Mouse (Mus musculus) brain, embryonic 14.5 days (tissue): Measurements from ENCODE around the gene Rassf5. TPM values are rescaled to one million over a fixed set of nuclear protein-coding genes. Genes with fewer than 3 reads are reported as not detected.
"Not testable (repeated sequence)": the region's sequence is repeated elsewhere in the genome, so short reads cannot be mapped to it uniquely, and the experiment has no call there.

Experiments
- DNase-seq: peaks from one replicate; pipeline ENCODE4 v3.0.0-alpha.2; 2011; ENCODE audit warnings: low read depth
- CTCF ChIP-seq: fragments of 200-500 bp; IDR thresholded peaks from 2 replicates; pipeline ENCODE4 v1.5.1; 2012; ENCODE audit warnings: inconsistent platforms, mild to moderate bottlenecking, moderate library complexity, borderline replicate concordance; ENCODE audit not compliant: insufficient read depth, insufficient read length; ENCODE audit errors: extremely low read depth
- POLR2A ChIP-seq: fragments of 200-500 bp; IDR thresholded peaks from 2 replicates; pipeline ENCODE4 v1.6.1; 2012; ENCODE audit warnings: mild to moderate bottlenecking, inconsistent platforms, borderline replicate concordance; ENCODE audit not compliant: poor library complexity, insufficient read depth, insufficient read length, severe bottlenecking; ENCODE audit errors: extremely low read depth
- polyA plus RNA-seq: library from polyadenylated mRNA; depleted of rRNA; stranded (reverse); fragments of >200 nt; gene quantifications from 2 replicates; pipeline ENCODE4 v1.2.3, GENCODE M21; 2012

Rassf5 gene
- polyA plus RNA-seq, 1 experiment = 3.3 TPM

- TF ChIP-seq POLR2A (no peak), CTCF (peak; percentile 79; the same call in 1 of the 2 replicates)
- DNase-seq = peak; percentile 68
Measured at GRCm38 (mm10) chr1:131155456-131155855, 89.6 kb downstream of the Rassf5 start.

GRCm38 (mm10) chr1:131153018-131153629 lies 91.9 kb downstream of the Rassf5 start, which contains the start of gene Eif2d:
TSS of gene Eif2d (plus strand) at chr1:131153181.
- TF ChIP-seq CTCF (no peak), POLR2A (peak; percentile 51; the same call in 1 of the 2 replicates)
- peak; percentile 95 for DNase-seq

- TF ChIP-seq CTCF (no peak), POLR2A (no peak)
- DNase-seq = no peak
Measured at GRCm38 (mm10) chr1:131149496-131149895, 95.6 kb downstream of the Rassf5 start.

- DNase-seq = no peak
- TF ChIP-seq POLR2A (no peak), CTCF (no peak)
Measured at GRCm38 (mm10) chr1:131146181-131146614, 98.9 kb downstream of the Rassf5 start.

- not testable (repeated sequence) for DNase-seq
Measured at GRCm38 (mm10) chr1:131145222-131145621, 99.8 kb downstream of the Rassf5 start.

- no peak for DNase-seq
- TF ChIP-seq CTCF = no peak
- TF ChIP-seq POLR2A = no peak
Measured at GRCm38 (mm10) chr1:131142472-131142871, 102.6 kb downstream of the Rassf5 start.

- no peak for DNase-seq
- no peak for TF ChIP-seq CTCF
- no peak for TF ChIP-seq POLR2A
Measured at GRCm38 (mm10) chr1:131141449-131141848, 103.6 kb downstream of the Rassf5 start.

GRCm38 (mm10) chr1:131139102-131140095 lies 105.7 kb downstream of the Rassf5 start:
- TF ChIP-seq POLR2A = no peak
- no peak for TF ChIP-seq CTCF
- DNase-seq = no peak

- peak; percentile 97 for DNase-seq
- peak; percentile 58 for TF ChIP-seq POLR2A
- TF ChIP-seq CTCF = peak; percentile 31; the same call in 1 of the 2 replicates
Measured at GRCm38 (mm10) chr1:131138191-131139016, 106.7 kb downstream of the Rassf5 start, which contains the start of gene Dyrk3. TSS of gene Dyrk3 (minus strand) at chr1:131138340.

- DNase-seq = no peak
- TF ChIP-seq CTCF (no peak), POLR2A (no peak)
Measured at GRCm38 (mm10) chr1:131137717-131138118, 107.3 kb downstream of the Rassf5 start.

GRCm38 (mm10) chr1:131137111-131137510 lies 107.9 kb downstream of the Rassf5 start:
- TF ChIP-seq CTCF (no peak), POLR2A (no peak)
- peak; percentile 55 for DNase-seq

- no peak for DNase-seq
- TF ChIP-seq CTCF (no peak), POLR2A (no peak)
Measured at GRCm38 (mm10) chr1:131135960-131136629, 109.0 kb downstream of the Rassf5 start.
